Mouse (Mus musculus) midbrain, embryonic 11.5 days (tissue): ENCODE results near the gene Sdk2. TPM values are rescaled to one million over a fixed set of nuclear protein-coding genes. Genes with fewer than 3 reads are reported as not detected.
A peak's percentile ranks its signal among the peaks of the same experiment; 100 is the strongest.

Experiments
- ATAC-seq: fragments of 200-750 bp; cut with Nextera tagmentation; 2 replicates; pipeline ENCODE4 v1.8.0; 2017; ENCODE audit warnings: moderate TSS enrichment, moderate library complexity; ENCODE audit not compliant: low FRiP score
- DNase-seq: peaks from one replicate; pipeline ENCODE4 v3.0.0; 2015; ENCODE audit warnings: low spot score; ENCODE audit errors: missing footprints
- H3K27ac ChIP-seq: fragments of 300-500 bp; sonication (generic); 2 replicates; pipeline ENCODE4 v1.5.1; 2014; ENCODE audit warnings: low read depth, low read length
- H3K27me3 ChIP-seq: fragments of 300-500 bp; sonication (generic); 2 replicates; pipeline ENCODE4 v1.6.1; 2014; ENCODE audit warnings: mild to moderate bottlenecking, low read length, moderate library complexity, mixed read lengths; ENCODE audit not compliant: control insufficient read depth, insufficient read depth
- H3K36me3 ChIP-seq: fragments of 300-500 bp; sonication (generic); 2 replicates; pipeline ENCODE4 v1.6.1; 2014; ENCODE audit warnings: mild to moderate bottlenecking, low read length, moderate library complexity, mixed read lengths; ENCODE audit not compliant: control insufficient read depth, insufficient read depth
- H3K4me1 ChIP-seq: fragments of 300-500 bp; sonication (generic); 2 replicates; pipeline ENCODE4 v1.6.1; 2014; ENCODE audit warnings: low read length; ENCODE audit not compliant: control insufficient read depth, insufficient read depth
- H3K4me2 ChIP-seq: fragments of 300-500 bp; sonication (generic); 2 replicates; pipeline ENCODE4 v1.6.1; 2014; ENCODE audit warnings: mild to moderate bottlenecking, moderate library complexity
- H3K4me3 ChIP-seq: fragments of 300-500 bp; sonication (generic); 2 replicates; pipeline ENCODE4 v1.5.1; 2014; ENCODE audit warnings: low read depth, low read length
- H3K9ac ChIP-seq: fragments of 300-500 bp; sonication (generic); 2 replicates; pipeline ENCODE4 v1.6.1; 2014; ENCODE audit warnings: low read length
- H3K9me3 ChIP-seq: fragments of 300-500 bp; sonication (generic); 2 replicates; pipeline ENCODE4 v1.6.1; 2016; ENCODE audit warnings: low read length; ENCODE audit not compliant: control insufficient read depth
- WGBS: fragments of 180-500 bp; shearing (Covaris S2); extraction: QIAGEN DNeasy Blood & Tissue Kit; methylation state at CpG from one replicate; pipeline ENCODE4 v1.1.7; 2014; 5-methylcytosine and 5-hydroxymethylcytosine counted together
- polyA plus RNA-seq: library from polyadenylated mRNA; unstranded; fragments of >200 nt; fragmentation: Nextera tagmentation; extraction: Ambion mirVana; gene quantifications from 2 replicates; pipeline ENCODE4 v1.2.1, GENCODE M21; 2014

Sdk2 gene
- polyA plus RNA-seq, 1 experiment from 2014 or later, result 2.6 TPM

DNA sequence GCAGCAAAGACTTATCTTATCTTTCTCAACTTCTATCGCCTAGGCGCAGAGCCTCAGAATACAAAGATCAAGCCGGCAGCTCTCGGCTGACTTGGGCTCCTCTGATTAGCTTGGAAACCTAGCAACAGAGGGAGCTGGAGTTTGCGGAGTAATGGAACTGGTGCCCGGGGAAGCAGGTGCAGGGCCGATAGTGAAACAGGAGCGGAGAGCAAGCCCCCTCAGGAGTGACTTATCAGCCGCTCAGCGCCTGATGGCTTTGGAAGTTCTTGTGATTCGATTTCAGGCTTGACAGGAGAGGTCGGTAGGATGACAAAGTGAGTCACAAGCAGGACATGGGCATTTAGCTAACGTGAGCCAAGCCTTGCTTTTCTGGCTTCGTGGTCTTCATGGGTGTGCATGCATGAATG lies 267.8 kb downstream of the Sdk2 start:
- Histone ChIP-seq H3K4me1 (peaks cover 28% of the 10 kb centered on the region), H3K27ac (no peak overlapping the region)
- 55% methylated on average over 14 of the region's 14 CpGs for WGBS

DNA sequence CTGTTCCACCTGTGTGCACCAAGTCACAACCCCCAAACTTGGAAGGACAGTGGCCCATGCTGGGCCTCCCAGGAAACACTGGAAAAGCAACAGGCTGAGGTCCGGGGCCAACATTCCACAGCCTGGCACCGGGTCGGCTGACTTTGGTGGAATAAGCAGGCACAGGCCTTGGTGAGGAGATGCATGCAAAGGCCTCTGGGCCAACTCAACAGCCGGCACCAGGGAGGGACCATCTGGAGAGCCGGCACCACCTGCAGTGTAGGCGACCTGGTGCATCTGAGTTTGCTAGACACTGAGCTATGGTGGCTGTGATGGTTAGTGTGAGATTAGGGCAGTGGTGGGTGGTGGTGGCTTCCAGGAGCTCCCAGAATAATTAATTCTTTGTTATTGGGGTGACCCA lies 268.8 kb downstream of the Sdk2 start:
- H3K27ac ChIP-seq, result peak overlapping the region; percentile 37
- peaks cover 27% of the 10 kb centered on the region for H3K4me1 ChIP-seq
- DNase-seq (no peak), ATAC-seq (no peak)
- no peaks in the 10 kb centered on the region; the same call in 1 of the 2 replicates for H3K36me3 ChIP-seq
- no peak overlapping the region for H3K4me3 ChIP-seq
- WGBS, result 76% methylated on average over 6 of the region's 6 CpGs
- no peaks in the 10 kb centered on the region for H3K27me3 ChIP-seq
- H3K9me3 ChIP-seq, result no peaks in the 10 kb centered on the region
- peak overlapping the region; percentile 28; the same call in 1 of the 2 replicates for H3K9ac ChIP-seq
- no peak overlapping the region for H3K4me2 ChIP-seq

More for the DNA sequence above, 267.8 kb downstream of the Sdk2 start:
- Histone ChIP-seq H3K4me2 (no peak overlapping the region), H3K27me3 (no peaks in the 10 kb centered on the region), H3K9me3 (no peaks in the 10 kb centered on the region), H3K9ac (no peak overlapping the region), H3K4me3 (no peak overlapping the region), H3K36me3 (no peaks in the 10 kb centered on the region; the same call in 1 of the 2 replicates)
- no peak for DNase-seq
- no peak for ATAC-seq

DNA sequence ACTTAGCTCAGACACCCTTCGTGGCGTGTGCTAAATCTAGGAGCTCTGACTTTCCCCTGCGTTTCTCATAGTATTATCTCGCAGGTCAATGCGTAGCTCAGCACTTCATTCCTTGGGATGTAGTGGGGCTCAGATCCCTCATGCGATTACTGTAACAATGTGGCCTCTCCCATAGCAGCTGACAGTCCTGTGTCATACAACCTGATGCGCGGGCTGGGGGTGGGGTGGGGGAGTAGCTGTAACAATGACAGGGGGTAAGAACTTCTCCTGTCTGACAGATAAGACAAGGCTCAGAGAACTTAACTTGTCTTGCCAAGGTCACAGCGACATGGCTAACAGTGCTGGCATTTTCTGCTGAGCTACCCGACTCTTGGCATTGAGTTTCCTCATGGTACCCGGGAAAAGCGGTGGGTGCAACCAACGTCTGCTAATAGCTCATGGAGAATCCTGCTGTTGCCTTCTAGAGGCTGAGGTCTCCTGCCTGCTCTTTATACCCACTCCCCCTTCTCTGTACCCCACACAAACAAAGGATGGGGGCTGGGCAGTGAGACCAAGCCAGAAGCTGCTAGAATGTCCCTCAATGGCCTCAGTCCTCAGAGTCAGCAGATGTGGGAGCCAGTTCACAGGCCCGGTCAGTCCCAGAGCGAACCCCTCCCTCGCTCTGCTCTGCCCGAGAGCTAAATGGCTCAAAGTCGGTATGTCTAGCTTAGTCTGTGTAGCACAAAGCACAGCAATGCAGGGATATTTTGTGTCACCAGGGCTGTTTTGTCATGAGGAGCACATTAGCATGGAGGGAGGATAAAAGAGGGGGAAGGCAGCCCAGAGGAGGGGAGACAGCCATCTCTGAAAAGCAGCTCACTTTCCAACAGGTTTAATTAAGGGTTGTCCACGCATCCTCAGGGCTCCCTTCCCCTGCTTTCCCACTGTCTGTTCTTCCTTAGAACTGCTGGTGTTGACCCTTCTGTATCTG lies 269.5 kb downstream of the Sdk2 start:
- Histone ChIP-seq H3K36me3 (no peaks in the 10 kb centered on the region; the same call in 1 of the 2 replicates), H3K4me3 (no peak overlapping the region), H3K4me1 (peaks cover 26% of the 10 kb centered on the region), H3K27ac (peak overlapping the region; percentile 37), H3K9ac (peak overlapping the region; percentile 28), H3K4me2 (no peak overlapping the region), H3K9me3 (no peaks in the 10 kb centered on the region), H3K27me3 (no peaks in the 10 kb centered on the region)
- peak; percentile 81 for DNase-seq
- peak; percentile 66 for ATAC-seq
- WGBS, result 67% methylated on average over 19 of the region's 19 CpGs

DNA sequence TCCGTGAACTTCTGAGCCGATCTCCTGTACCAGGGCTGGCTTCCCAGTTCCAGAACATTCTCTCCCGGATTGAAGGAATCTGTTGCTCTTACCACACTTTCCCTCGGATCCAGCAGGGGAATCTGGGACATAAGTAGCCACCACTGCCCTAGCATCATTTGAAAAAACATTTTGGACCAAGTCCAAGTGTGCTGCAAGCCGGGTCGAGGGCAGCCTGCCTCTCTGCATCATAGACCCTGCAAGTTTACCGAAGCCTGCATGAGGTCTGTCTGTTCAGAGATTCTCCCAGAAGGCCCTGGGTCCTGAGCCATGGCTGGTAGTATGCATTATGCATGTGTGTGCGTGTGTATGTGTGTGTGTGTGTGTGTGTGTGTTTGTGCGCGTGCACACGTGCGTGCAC lies 271.0 kb downstream of the Sdk2 start:
- no peaks in the 10 kb centered on the region; the same call in 1 of the 2 replicates for H3K36me3 ChIP-seq
- H3K27ac ChIP-seq, result no peak overlapping the region
- H3K27me3 ChIP-seq, result no peaks in the 10 kb centered on the region
- ATAC-seq (no peak), DNase-seq (no peak)
- no peak overlapping the region for H3K4me2 ChIP-seq
- no peak overlapping the region for H3K4me3 ChIP-seq
- WGBS, result 96% methylated on average over 12 of the region's 12 CpGs
- peaks cover 35% of the 10 kb centered on the region for H3K4me1 ChIP-seq
- no peaks in the 10 kb centered on the region for H3K9me3 ChIP-seq
- no peak overlapping the region for H3K9ac ChIP-seq

DNA sequence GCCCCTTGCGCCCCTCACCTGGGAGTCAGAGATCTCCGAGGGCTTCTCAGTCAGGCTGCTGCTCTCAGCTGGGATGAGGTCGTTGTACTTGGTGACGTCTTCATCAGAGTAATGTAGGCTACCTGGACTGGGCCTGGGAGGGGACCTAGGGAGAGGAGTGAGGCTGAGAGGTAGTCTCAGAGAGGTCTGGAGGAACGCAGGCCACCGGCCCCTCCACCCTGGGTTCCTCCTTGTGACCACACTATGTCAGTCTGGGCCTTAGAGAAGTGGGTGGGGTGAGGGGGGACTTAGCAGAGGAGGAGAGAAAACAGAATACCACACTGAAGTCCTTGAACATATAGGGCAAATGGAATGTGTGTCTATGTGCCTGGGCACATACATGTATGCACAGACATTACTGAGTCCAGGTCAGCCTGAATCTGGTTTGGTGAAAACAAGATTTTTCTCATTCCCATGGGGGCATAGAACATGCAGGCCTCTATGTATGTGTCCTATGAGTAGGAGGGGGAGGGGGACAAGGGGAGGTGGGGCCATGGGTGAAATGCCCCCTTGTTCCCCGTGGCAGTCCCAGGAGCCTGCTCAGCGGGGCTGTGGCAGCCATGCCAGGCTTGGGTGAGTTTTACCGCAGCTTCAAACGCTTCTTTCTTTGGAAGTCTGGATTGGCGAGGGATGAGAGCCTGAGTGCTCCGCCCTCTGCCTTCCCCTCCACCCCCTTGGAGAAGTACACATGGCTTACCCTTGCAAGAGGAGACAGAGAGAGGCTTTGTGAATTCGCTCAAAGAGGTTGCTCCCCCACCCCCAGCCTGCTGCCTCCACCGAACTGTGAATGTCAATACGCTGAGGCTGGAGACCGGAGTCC lies 275.3 kb downstream of the Sdk2 start:
- no peak overlapping the region for H3K4me2 ChIP-seq
- no peaks in the 10 kb centered on the region for H3K27me3 ChIP-seq
- peaks cover 32% of the 10 kb centered on the region for H3K4me1 ChIP-seq
- H3K27ac ChIP-seq, result peak overlapping the region; percentile 62
- H3K9ac ChIP-seq, result peak overlapping the region; percentile 45
- DNase-seq (peak; percentile 88), ATAC-seq (peak; percentile 75)
- WGBS, result 30% methylated on average over 16 of the region's 16 CpGs
- H3K4me3 ChIP-seq, result no peak overlapping the region
- no peaks in the 10 kb centered on the region; the same call in 1 of the 2 replicates for H3K36me3 ChIP-seq
- H3K9me3 ChIP-seq, result no peaks in the 10 kb centered on the region

DNA sequence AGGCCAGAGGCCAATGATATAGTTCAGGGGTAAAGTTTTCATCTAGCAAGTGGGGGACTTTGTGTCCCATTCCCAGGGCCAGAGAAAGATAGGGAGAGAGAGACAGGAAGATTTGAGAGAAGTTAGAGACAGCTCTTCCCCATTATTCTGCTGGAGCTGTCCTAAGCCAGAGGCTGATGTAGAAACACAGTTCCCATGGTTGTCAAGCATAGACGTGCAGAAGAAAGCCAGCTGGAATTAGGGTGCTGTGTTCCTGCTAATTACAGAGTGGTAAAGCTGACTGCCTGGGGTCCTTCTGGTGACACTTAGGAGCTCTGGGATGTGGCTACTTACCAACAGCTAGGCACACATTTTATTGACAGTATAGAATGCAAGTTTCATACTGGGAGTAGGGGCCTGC lies 277.7 kb downstream of the Sdk2 start:
- no peak for ATAC-seq
- Histone ChIP-seq H3K36me3 (no peaks in the 10 kb centered on the region), H3K4me1 (peaks cover 50% of the 10 kb centered on the region), H3K27ac (no peak overlapping the region), H3K4me2 (no peak overlapping the region), H3K9me3 (no peaks in the 10 kb centered on the region), H3K4me3 (no peak overlapping the region), H3K27me3 (no peaks in the 10 kb centered on the region), H3K9ac (no peak overlapping the region)
- 40% methylated on average over 1 of the region's 1 CpGs for WGBS
- no peak for DNase-seq

DNA sequence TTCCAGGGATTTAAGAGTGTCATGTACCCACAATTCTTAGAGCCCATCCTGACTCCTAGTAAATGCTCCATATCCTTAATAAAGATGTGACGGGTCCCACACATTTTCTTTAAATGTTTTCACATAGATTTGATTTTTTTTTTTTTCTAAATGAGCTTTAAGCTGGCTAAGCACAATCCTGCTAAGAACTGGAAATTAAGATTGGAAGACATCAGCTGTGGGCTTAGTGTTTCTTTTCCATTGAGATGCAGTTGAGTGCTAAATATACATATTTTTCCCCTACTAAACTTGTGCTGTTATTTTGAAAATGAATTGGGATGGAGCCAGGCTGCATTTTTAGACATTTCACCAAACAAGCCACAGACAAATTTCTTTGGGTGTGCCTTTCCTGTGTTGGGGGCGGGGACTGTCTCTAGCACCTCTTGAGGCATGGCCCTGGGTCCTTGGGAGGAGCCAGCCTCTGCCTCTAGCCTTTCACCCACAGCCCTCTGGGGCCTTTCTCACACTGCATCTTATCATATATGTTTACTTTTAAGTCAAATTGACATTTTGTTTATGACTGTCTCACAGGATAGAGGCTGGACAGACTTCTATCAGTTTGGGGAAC lies 278.6 kb downstream of the Sdk2 start:
- H3K9me3 ChIP-seq, result no peaks in the 10 kb centered on the region
- no peak overlapping the region for H3K9ac ChIP-seq
- H3K27ac ChIP-seq, result no peak overlapping the region
- ATAC-seq, result no peak
- peaks cover 50% of the 10 kb centered on the region for H3K4me1 ChIP-seq
- no peak overlapping the region for H3K4me3 ChIP-seq
- H3K27me3 ChIP-seq, result no peaks in the 10 kb centered on the region
- DNase-seq, result no peak
- 76% methylated on average over 2 of the region's 2 CpGs for WGBS
- no peak overlapping the region for H3K4me2 ChIP-seq
- no peaks in the 10 kb centered on the region for H3K36me3 ChIP-seq

DNA sequence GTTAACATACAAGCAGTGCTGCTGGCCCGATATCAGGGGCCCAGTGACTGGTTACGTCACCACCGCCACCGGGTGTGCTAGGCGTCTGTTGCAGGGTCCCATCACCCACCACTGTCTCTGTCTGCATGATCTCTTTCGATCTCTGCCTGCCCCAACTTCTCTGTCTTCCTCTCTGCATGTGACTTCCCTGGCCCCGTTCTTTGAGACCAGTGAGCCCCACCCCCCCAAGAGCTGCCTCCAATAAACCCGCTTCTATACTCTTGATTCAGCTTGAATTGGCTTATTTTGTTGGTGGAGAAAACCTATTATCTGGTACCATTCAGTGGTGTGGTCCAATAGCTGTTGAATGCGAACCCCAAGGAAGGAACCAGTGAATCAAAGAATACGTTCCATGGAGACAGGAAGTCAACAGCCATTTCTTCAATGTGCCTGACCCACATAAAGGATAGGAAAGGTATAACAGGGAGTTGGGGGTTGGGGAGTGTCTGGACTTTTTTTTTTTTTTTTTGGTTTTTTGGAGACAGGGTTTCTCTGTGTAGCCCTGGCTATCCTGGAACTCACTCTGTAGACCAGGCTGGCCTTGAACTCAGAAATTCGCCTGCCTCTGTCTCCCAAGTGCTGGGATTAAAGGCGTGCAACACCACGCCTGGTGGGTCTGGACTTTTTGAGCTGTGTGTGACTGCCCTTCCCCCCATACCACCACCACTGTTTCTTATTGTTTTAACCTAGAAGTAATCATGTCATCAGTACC lies 279.2 kb downstream of the Sdk2 start:
- Histone ChIP-seq H3K4me1 (peaks cover 50% of the 10 kb centered on the region), H3K9me3 (no peaks in the 10 kb centered on the region), H3K36me3 (no peaks in the 10 kb centered on the region), H3K9ac (no peak overlapping the region), H3K4me3 (no peak overlapping the region), H3K27me3 (no peaks in the 10 kb centered on the region), H3K27ac (peak overlapping the region; percentile 96; the same call in 1 of the 2 replicates), H3K4me2 (no peak overlapping the region)
- 78% methylated on average over 13 of the region's 13 CpGs for WGBS
- DNase-seq, result no peak
- ATAC-seq, result no peak
